Mouse (Mus musculus) heart, adult 8-10 months (tissue): ENCODE results near the gene Foxd2. TPM values are rescaled to one million over a fixed set of nuclear protein-coding genes. Genes with fewer than 3 reads are reported as not detected.

ENCODE experiments used
- DNase-seq: peaks from one replicate; pipeline ENCODE4 v3.0.0; 2022; ENCODE audit warnings: low spot score
- total RNA-seq, 4 experiments: library from RNA; stranded (reverse); gene quantifications; 2 replicates each; pipeline ENCODE4 v1.2.4; 2022

Foxd2 gene
- total RNA-seq, 4 experiments from 2014 or later: 0.16 to 0.38 (median 0.22) TPM

GRCm38 (mm10) chr4:114912705-114913593, 4.3 kb upstream of the Foxd2 start:
- DNase-seq: no peak

GRCm38 (mm10) chr4:114909602-114910484, 1.2 kb upstream of the Foxd2 start:
- no peak for DNase-seq

DNA sequence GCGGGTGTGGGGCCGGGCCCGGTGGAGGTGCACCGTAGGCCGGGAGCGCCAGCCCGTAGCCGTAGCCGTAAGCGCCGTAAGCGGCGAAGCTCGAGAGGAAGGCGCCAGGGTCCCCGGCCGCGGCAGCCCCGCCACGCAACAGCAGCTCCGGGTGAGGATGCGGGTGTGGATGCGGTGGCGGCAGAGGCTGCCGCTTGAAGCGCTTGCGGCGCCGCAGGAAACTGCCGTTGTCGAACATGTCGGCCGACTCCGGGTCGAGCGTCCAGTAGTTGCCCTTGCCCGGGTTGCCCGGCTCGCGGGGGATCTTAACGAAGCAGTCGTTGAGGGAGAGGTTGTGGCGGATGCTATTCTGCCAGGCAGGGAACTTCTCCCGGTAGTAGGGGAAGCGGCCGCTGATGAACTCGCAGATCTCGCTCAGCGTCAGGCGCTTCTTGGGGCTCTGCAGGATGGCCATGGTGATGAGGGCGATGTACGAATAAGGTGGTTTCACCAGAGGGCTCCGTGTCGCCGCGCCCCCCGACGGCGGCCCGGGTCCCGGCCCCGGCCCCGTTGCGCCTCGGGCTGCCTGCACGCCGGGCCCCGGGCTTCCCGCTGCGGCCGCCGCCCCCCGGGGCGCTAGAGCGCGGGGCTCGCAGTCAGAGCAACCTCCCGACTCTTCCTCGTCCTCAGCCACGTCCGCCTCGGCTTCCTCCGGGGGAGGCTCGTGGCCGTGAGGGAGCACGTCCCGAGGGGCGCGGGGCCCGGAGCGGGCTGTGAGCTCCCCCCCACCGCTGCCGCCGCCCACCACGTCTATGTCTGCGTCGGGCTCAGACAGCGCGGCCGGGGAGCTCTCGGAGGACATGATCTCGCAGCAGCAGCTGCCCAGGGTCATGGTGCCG, 483 bp downstream of the Foxd2 start:
- DNase-seq: no peak

DNA sequence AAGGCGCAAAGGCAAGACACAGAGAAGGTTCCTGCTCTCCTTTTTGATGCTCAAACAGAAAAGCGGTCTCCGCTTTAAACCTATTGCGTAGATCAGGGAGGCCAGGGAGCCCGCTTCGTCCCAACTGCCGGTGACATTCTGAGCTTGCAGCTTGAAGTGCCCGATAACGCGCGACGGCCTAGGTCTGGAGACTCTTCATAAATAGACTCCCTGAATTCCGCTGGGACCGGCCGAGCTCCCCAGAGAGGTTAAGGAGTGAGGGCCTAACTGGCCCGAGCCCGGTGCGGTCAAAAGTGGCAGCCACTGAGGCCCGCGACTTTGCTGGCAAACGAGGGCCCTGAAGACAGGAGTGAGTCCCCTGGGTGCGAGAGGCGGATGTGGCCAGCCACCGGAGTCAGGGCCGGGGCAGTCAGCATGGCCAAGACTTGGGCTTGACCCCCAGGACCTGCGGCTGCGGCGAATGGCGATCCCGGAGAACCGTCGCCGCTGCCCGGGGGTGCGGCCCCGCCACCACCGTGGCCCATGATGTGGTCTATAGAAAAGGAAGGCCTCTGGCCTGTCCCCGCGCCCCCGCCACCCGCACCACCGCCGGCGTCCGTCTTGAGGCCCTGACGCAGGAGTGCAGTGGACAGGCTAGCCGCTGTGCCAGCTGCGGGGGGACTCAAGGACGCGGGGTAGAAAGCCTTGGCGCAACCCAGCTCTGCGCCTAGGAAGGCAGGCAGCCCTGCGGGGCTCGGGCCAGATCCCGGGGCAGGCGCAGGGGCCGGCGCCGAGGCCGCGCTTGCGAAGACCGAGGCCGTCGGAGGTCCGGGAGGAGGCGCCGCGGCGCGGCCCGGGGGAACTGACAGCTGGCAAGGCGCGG, 1.4 kb downstream of the Foxd2 start:
- no peak for DNase-seq

GRCm38 (mm10) chr4:114905969-114906680, 2.5 kb downstream of the Foxd2 start:
- no peak for DNase-seq

DNA sequence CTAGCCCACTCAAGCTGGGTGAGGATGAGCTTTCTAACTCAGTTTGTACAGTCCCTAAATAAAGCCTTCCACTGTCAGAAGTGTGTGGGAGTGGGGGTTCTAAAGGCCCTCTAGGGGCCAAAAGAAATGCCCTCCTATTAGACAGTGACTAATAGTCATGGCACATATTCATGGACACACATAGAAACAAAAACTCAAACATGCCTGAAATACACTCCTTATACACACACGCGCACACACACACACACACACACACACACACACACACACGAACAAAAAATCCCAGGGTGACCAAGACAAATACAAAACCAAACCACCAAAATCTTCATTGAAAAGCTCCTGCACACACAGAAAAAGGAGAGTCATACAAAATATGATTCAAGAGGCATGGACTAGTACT, 3.2 kb downstream of the Foxd2 start:
- DNase-seq: no peak

DNA sequence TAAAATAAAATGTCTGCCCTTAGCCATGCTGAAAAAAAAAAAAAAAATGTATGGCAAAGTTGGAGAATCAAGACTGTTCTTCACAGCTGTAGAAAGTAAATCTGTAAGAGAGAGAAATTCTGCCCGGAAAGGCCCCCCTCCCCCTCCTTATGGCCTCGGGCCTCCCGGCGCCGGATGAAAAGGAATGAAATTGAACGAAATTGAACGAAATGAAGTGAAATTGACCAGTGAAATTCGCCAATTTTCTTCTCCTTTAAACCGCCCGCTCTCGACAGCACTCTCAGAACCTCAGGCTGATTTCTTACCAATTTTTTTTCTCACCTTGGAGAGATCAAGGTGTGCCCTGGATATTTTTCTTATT, 5.3 kb downstream of the Foxd2 start:
- DNase-seq: no peak

GRCm38 (mm10) chr4:114902641-114903421, 5.8 kb downstream of the Foxd2 start:
- DNase-seq: no peak

DNA sequence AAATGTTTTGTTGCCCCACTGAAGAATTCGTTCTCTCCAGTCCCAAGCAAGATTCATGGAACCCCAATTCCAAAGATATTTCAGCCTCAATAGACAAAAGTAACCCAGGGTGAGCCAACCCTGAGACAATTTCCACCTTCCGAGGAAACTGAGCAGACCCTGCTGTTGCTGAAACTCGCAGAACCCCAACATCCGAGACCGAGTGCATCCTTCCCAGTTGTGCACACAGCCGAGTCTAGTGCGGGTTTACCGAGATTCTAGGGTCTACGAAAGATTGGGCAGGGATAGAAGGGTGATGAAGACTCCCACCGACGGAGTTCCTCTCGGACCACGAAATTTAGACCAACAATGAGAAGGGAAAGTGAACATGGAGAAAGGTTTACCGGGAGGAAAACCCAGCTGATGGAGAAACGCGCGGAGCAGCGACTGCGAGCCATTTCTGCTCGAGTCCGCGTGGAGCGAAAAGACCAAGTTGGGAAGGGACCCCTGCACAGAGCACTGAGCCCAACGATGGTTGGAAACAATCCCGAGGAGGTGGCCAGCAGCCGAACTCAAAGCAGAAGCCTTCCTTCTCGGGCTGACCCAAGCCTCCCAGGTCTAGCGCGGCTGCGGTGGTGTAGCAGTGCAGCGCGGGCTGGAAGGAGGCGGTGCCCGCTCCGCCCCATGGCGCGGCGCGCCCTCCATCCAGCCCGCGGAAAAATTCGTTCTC, 6.9 kb downstream of the Foxd2 start:
- DNase-seq: no peak

DNA sequence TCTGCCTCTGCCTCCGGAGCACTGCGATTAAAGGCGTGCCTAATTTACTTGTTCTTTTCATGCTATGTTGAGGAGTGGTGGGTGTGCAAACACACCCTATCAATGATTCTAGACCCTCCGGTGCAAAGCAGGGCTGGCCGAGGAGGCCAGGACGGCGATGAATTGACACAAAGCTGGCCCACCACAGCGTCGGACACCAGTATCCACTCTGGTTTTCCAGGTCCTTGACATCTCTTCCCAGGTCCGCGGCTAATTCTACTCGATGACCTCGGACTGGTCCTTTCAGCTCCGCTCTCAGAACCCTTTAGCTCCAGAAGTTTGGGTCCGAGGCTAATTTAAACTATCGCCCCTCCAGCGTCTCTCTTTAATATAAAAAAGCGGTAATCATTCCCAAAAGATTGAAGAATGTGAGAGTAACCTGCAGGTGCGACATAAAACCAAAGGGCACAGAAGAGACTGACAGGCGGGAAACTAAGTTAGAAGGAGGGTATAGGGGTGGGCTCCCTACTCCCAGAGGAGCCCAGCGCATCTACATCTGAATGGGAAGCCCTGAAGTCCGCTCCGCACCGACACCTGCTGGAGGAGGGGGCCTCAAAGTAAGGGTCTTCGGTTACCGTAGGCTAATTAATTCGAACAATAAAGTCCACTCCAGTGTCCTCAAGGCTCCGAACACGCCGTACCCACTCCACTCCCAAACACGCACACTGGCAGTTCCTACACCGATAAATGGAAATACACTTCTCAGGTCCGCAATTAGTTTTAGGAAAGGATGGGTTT, 7.6 kb downstream of the Foxd2 start:
- no peak for DNase-seq

- DNase-seq: no peak
These were observed 8.8 kb downstream of the Foxd2 start for GRCm38 (mm10) chr4:114899885-114900284.

DNA sequence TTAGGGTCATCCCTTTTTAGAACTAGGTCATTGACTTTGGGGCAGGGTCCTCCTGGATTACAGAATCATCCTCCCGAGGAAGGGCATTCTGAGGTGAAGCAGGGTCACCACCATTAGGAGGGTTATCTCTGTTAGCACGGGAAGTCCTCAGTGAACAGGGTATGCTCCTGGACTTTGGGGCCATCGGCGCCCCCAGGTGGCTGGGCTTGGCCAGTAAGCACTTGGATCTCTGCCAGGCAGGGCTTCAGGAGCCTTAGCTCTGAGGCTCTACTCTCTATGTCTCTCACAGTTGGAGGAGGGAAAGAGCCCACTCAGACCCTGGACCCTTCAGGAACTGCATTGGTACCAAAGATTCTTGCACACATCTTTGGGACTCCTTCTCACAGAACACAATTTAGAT, 10.8 kb downstream of the Foxd2 start:
- no peak for DNase-seq

DNA sequence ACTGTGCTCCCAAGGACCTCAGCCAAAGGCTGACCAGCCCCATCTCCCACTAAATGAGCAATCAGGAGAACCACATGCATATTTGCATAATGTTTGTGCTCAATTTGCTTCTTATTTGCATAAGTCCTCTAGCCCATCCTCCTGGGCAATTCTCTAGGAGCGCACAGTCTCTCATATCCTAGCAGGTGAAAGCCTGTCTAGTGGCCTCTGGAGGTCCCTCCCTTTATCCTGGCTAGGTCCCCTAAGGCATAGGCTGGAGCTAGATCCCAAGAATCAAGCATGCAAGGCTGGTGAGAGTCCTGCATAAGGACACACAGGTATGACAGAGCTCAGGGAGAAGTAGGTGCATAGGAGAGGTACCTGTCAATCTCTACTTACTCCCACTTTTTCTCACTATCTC, 26.4 kb downstream of the Foxd2 start:
- DNase-seq: no peak

DNA sequence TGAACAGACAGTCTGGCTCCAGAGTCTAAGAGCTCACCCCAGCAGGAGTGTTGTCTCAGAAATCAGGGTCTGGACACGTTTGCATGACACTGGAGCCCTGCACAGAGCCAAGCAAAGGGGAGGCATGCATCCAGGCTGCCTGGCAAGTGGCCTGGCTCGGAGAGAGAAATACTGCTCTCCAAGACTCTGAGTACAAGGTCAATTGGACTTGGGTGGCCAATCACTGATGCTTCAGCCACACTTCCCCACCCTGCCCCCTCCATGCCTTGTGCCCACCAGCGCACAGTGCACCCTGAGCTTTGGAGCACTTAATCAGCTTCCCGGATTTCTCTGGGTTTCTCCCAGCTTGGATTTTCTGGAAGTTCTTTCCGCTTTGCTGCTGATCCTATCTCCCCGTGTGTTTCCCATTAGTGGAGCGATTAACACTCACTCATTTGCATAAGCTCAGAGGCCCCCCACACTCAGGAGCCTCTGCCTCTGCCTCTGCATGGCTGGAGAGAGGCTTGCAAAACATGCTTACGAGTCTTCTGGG, 32.2 kb downstream of the Foxd2 start:
- DNase-seq: no peak

- no peak for DNase-seq
These were observed 38.7 kb downstream of the Foxd2 start for GRCm38 (mm10) chr4:114869765-114870490.

- no peak for DNase-seq
These were observed 45.5 kb downstream of the Foxd2 start for GRCm38 (mm10) chr4:114863166-114863565.

- DNase-seq: no peak
These were observed 50.2 kb downstream of the Foxd2 start for GRCm38 (mm10) chr4:114858426-114858825.
